Mouse (Mus musculus): Measurements from ENCODE around the gene Baiap2.

Gene Baiap2

GRCm38 (mm10) chr11:119981769-119982168, 39.2 kb downstream of the Baiap2 start:
- no peak for DNase-seq

- no peak for DNase-seq
Observed at GRCm38 (mm10) chr11:119982236-119982635, 39.7 kb downstream of the Baiap2 start.

GRCm38 (mm10) chr11:119983151-119983550, 40.6 kb downstream of the Baiap2 start:
- DNase-seq, result no peak

DNA sequence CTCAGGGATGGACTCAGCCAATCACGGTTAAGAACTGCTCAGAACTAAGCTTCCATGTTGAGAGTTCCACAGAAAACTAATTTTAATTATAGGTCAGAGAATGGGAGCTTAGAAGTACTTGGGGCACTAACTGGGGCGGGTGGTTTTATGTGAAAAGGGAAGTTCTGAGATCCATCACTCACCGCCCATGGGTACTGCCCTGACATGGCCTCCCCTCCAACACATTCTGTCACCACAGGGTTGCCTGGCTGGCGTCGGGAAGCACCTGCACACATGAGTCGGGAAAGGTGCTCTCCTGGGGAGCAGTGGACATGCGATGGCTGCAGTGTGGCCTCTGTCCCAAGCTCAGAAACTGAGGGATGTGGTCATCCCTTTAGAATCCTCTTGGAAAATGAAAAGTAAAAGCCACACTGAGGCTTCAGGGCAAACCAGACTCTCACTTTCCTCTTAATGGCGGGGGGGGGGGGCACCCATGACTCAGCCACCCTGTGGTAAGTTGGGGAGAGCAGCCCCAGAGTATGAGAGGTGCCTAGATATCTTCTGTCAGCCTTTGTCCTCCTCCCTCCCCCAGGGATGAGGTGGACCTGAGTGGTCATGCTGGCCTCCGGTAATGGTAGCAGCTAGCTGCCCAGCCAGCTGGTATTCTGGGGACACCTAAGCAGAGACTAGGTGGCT, 44.3 kb downstream of the Baiap2 start:
- DNase-seq, result no peak

DNA sequence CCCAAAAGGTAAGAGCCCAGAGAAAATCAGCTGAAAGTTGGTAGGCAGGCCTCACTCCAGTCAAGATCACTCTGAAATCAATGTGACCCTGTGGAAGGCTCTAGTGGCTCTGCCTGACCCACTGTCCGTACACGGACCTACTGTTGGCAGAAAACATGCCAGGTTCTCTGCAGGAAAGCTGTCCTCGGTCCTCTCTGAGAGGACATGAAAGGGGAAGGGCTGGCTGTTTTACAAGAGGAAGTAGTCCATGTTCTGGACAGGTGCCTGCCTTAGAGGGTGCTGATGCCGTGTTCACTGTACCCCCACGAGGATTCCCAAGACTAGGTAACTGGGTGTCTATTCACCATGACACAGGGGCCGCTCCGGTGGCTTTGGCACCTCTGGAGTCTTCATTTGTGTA, 45.3 kb downstream of the Baiap2 start:
- DNase-seq, result no peak

DNA sequence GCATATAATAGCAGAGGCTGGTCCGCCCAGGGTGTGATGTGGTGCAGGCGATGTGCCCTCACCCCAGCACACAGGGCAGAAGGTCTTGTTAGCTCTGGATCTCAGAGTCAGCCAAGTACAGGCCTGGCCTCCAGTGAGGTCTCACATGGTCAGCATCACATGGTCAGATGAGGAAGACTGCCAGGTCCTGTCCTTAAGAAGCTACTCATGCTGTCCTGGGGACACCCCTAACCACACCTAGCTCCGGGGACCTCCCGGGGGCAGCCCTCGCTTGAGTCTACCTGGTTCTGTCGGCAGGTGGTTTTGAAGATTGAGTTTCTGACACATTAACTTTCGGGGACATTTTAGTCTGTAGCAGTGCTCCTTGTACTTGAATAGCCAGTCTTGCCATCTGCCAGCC, 45.8 kb downstream of the Baiap2 start:
- no peak for DNase-seq

GRCm38 (mm10) chr11:119989115-119989564, 46.6 kb downstream of the Baiap2 start:
- DNase-seq, result peak; percentile 42

DNA sequence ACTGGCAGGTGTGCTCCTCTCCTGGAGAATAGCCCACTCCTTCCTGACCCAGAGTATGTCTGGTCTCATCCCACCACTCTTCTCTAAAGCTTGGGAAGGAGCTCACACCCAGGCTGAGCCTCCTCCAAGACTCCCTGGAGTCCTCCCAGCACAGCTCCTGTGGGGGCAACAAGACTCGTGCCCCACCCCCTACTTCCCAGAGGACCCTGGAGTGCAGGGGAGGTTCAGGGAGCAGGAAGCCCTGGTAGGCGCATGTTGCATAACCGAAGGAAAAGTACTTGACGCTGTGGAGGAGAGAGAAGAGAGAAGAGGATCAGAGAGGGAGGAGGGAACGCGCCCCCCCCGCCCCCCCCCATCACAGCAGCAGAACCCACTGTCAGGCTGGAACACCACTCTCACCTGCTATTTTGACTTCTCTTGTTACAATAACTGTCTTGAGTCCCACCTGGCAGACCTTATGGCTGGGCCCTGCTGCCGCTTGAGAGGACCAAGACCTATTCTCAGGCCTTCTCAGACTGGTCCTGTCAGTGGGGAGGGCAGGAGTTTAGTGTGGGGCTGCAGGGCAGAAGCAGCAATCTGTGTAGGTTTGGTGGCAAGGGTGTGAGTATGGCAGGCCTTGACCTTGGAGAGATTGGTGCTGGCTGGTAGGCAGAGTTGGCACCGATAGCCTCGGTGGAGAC, 48.2 kb downstream of the Baiap2 start:
- DNase-seq, result peak; percentile 53

GRCm38 (mm10) chr11:119991338-119991678, 48.7 kb downstream of the Baiap2 start:
- peak; percentile 96 for DNase-seq

- no peak for DNase-seq
Observed at GRCm38 (mm10) chr11:119997351-119997750, 54.8 kb downstream of the Baiap2 start.

- no peak for DNase-seq
Observed at GRCm38 (mm10) chr11:120002041-120002440, 59.5 kb downstream of the Baiap2 start.

- no peak for DNase-seq
Observed at GRCm38 (mm10) chr11:120002634-120003220, 60.2 kb downstream of the Baiap2 start.

DNA sequence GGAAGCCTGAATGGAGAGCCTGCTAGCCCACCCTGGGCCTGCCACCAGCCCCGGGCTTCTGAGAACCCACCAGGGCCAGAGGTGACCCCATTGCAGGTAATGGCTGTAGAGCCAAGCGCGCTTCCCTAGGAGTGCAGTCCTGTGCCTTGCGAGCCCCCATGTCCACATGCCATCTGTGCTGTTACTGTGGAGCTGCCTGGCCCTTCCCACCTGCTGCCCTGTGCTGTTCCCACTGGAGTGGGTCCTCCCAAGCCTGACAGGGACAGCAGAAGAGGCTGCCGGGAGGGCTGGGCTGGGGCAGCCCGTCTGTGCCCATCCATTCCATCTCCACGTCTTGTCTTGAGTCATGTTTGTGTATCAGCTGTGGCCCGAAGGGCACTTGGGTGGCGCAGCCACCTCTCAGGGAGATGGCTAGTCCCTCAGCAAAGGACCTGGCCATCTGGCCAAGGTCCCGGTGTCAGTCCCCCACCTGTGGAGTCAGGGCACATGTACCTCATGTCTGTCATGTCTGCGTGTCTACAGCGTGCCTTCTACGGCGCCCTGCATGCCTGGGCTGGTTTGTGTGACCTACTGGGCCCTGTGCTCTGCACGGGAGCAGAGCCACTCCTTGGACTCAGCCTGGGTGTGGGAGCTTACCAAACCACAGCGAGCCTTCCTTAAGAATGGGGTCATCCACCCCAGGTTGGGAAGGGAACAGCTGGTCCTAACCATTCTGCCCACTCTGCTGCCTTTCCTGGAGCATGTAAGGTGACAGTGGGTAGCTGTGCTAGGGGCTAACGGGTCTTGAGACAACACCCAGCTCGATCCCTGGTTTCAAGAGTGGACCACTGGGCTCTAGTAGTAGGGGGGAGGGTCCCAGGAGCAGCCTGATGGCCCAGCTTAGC, 63.1 kb downstream of the Baiap2 start:
- DNase-seq, result no peak

GRCm38 (mm10) chr11:120007496-120008080, 65.0 kb downstream of the Baiap2 start:
- DNase-seq, result no peak

DNA sequence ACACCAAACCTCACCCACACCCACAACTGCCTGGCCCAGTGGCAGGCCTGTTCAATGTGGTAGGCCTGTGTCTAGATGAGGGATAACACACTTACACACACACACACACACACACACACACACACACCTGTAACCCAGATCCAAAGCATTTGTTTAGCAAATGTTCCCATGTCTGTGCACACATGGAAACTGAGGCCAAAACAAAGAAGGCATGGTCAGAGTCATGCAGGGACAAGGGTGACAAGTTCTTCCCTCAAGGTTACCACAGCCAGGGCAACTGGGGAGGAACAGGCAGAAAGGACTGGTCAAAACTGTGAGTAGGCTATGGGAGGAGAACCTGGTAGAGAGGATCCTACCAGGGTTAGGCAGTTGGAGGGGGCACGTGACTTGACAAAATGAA, 65.9 kb downstream of the Baiap2 start:
- no peak for DNase-seq

- DNase-seq, result no peak
Observed at GRCm38 (mm10) chr11:120008956-120009355, 66.4 kb downstream of the Baiap2 start.

GRCm38 (mm10) chr11:120009937-120010336, 67.4 kb downstream of the Baiap2 start:
- no peak for DNase-seq

- no peak for DNase-seq
Observed at GRCm38 (mm10) chr11:120011114-120011760, 68.7 kb downstream of the Baiap2 start.

GRCm38 (mm10) chr11:120011761-120012560, 69.4 kb downstream of the Baiap2 start:
- no peak for DNase-seq

DNA sequence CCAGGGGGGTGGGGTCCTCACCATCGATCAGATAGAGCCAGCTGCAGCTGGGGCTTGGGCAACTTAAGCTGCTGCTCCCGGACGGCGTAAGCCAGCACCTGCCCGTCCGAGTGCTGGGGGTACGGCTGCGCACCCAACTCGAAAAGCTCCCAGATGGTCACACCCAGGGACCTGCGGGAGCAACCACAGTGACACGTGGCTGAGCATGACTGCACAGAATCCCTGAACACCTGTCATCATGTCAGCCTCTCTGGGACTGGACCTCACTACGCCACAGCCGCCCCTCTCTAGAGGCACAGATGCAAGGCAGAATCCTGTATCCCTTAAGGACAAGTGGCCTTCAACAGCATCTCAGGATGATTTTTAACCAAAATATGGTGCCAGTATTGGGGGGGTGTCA, 70.1 kb downstream of the Baiap2 start:
- DNase-seq, result no peak

DNA sequence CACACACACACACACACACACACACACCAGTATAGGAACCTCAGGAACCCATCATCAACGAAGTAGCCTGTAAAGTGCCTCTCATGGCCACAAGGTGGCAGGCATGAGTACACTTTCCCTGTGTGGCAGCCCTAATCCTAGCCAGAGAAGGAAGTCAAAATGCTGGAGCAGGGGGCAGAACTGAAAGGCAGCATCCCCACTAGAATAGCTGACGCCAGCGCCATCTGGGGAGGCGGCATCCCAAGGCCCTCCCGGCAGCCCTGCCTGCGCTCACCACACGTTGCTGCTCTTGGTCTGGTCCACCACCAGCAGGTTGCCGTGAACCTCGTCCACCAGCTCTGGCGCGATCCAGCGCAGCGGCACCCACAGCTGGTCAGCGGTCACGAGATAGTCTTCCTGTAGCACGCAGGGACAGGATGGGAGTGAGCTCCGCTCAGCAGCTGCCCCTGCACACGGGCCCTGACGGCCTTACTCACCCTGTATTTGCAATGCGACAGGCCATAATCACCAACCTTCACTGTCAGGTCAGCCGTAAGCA, 70.7 kb downstream of the Baiap2 start:
- peak; percentile 78 for DNase-seq
